Mouse (Mus musculus): Measurements from ENCODE around the gene Gm47841.

Gm47841 gene

DNA sequence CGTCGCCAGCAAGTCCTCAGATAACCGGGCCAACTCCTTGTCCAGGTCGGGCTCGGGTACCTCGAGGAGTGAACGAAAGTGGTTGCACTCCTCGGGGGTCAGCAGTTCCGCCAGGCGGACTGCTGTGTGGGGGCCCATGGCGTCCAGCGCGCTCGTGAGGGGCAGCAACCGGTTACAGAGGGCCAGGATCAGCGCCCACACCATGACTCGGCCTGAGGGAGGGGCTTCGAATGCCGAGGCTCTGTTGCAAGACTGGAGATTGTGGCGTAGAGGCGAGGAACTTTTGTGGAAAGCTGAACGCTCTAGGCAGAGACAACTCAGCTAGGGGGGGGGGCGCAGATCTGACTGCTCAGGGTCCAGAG, at the start of gene Gm47841:
TSS of gene Gm47841 (minus strand) at position 204 of the 362 bp plus-strand sequence.
- DNase-seq: no peak

DNA sequence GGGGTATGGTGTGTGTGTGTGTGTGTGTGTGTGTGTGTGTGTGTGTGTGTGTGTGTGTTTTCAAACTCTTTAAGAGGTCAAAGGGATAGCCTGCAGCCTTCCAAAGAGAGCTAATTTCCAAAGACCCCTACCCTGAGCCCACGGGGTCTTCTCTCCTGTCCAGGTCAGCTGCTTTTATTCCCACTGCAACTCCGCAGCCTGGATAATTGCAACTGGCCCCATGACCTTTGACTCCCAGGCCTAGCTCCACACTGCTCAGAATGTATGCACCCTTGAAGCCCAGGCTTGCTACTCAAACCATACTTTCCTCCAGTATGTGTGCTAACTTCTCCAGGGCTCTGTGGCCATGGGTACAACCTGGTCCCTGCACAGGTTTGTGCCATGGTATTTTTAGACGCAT, 48.2 kb upstream of the Gm47841 start:
- DNase-seq: no peak

- no peak for DNase-seq
Measured at GRCm38 (mm10) chr15:101094979-101095378, 47.8 kb upstream of the Gm47841 start.

GRCm38 (mm10) chr15:101093988-101094387, 46.8 kb upstream of the Gm47841 start:
- DNase-seq: no peak

GRCm38 (mm10) chr15:101092829-101093648, 45.8 kb upstream of the Gm47841 start:
- peak; percentile 51 for DNase-seq

DNA sequence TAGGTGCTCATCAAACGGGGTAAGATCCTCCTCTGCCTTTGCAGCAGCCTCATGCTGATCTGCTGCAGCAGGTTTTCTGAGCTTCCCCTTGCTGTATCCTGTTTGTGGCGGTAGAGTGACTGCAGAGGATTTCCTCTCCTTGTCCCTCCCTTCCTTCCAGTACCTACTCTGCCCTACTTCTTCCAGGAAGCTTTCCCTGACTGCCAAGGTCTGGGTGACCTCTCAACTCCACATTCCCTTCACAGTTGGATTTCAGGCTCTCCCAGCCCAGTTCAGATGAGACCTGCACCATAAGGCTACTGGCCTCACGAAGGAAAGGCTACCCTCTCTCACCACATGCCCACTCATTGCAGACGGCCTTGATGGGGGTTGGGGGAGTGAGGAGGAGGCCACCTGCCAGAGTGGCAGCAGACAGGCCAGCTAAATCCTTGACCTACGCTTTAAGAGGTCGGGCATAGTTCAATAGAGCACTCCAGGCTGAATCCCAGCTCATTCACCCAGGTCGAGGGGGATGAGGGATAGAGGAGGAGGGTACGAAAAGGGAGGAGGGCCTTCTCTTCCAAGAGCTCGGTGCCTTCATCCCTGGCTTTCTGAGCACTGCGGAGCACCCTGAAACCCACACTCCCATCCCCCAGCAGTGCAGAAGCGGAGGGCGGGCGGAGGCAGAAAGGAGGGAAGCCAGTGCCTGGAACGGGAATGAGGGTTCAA, 45.1 kb upstream of the Gm47841 start:
- DNase-seq: no peak

DNA sequence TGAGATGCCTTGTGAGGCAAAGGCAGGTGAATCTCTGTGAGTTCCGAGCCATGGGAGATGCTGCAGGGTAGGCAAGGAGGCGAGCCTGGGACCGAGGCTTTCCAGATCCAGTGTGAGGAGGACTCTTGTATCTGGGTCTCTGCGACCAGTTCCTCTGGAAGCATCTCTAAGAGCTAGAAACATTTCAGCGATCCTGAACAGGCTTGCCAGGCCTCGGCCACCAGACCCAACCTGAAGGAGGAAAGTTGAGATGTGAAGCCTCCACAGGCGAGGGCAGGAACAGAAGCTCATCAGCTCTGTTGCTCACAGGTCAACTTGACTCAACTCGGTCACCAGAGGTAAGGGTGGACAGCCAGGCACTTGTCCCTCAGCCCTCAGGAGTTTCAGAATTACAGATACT, 44.4 kb upstream of the Gm47841 start:
- no peak for DNase-seq

- DNase-seq: no peak
Measured at GRCm38 (mm10) chr15:101088291-101088690, 41.1 kb upstream of the Gm47841 start.

DNA sequence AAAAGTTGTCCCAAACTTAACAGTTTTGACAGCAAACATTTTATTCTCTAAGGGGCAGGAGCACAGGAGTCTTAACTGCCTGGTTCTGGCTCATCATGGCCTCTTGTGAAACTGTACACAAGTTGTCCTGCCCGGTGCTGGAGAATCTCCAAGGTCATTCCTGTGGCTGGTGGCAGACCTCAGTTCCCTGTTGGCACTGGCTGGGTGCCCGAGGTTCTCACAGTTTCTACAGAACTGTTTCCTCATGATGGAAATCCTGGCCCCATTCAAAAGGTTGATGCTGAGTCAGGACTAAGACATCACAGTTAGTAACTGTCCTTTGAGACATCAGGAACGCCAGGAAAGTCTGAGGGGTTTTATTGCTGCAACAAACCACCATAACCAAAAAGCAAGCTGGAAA, 39.8 kb upstream of the Gm47841 start:
- no peak for DNase-seq

DNA sequence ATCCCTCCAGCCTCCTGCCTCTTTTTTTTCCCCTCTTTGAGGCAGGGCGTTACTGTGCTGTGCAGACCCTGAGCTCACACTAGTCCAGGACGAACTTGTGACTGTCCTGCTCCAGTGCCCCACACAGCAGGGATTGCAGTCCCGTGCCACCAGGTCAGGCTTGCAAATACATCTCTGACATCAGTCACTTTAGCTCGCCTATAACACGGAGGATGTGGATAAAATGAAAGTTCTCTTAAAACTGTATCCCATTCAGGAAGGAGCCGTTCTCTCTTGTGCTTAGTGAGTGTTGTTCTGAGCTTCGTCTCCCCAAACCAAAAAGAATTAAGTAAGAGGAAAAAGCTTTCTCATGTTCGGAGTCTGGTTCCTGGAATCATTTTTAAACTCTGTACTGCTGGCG, 39.3 kb upstream of the Gm47841 start:
- no peak for DNase-seq

GRCm38 (mm10) chr15:101084499-101084898, 37.3 kb upstream of the Gm47841 start:
- no peak for DNase-seq

- DNase-seq: no peak
Measured at GRCm38 (mm10) chr15:101082236-101082635, 35.0 kb upstream of the Gm47841 start.

GRCm38 (mm10) chr15:101081035-101081548, 33.9 kb upstream of the Gm47841 start:
- no peak for DNase-seq

DNA sequence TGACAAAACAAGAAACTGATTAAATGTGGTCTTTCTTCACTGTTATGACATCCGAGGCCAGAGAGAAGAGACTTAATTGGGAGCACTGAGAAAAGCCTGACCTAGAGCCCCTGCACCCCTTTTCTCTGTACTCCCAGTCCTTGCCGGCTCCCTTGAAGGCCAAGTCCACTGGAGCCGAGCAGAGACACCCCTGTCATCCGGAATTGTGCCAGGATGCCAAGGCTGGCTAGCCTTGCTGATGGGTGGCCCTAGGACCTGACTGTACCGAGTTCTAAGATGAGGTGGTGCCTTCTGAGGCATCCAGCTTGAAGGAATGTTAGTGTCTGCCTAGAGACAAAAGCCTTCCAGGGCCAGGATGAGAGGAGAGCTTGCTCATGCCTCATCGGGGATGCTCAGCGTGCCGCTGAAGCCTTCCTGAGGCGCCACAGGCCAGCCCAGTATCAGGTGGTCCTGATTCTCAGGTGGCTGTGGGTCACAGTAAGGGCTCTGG, 32.9 kb upstream of the Gm47841 start:
- no peak for DNase-seq

DNA sequence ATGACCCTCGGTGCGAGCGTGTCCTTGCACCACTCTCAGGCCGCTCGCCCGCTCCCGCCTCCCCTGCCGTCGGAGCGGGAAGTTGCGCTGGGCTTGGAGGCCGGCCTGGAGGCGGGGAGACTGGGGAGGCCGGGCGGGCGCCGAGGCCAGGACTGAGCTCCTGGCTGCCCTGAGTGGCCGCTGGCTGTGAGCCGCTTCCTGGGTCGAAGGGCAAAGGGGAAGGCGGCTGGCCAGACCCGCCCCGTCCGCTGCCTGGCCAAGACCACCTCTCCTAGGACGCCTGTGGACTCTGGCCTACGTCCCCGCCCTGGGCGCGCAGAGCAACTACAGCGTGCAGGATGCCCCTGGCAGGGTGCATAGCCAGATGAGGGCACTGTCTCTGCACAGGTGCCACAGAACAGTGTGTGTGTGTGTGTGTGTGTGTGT, 31.5 kb upstream of the Gm47841 start:
- peak; percentile 59 for DNase-seq

- no peak for DNase-seq
Measured at GRCm38 (mm10) chr15:101077813-101078730, 30.9 kb upstream of the Gm47841 start, which contains the start of gene Fignl2. Fignl2 (minus strand) TSS chr15:101078567.

DNA sequence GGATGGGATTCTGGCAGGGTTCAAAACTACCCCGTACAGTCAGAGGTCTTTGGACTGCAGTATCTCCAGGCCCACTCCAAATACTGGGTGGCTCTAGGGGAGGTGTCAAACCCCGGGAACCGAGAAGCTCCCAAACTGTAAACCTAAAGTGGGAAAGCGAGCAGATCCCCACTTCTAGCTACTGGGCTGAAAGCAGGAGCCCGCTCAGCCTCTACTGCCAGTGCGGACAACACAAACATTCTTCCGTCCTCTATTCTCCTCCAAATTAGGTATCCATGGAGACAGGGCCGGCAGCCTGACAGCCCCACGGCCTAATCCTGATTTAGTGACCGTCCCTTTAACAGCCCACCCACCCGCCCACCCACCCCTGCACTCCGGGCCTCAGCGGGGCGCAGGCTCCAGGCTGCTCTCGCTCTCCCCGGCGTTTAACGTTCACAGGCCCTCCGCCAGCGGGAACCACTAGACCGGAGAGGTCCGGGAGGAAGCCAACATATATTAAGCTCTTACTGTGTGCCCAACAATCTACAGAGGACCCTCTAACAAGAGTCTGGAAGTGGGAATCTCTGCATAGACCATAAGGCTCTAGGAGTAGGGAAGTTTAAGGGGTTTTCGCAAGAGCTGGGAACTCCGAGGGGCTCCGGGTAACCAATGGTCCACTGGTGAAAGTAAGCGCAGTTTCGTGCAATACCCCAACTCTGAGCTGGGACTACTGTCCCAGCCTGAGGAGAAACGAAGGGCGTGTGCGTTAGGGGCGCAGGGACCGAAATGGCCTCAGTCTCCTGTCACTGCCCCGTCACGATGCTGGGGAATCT, 30.0 kb upstream of the Gm47841 start:
- no peak for DNase-seq

- no peak for DNase-seq
Measured at GRCm38 (mm10) chr15:101076071-101077000, 29.1 kb upstream of the Gm47841 start.

DNA sequence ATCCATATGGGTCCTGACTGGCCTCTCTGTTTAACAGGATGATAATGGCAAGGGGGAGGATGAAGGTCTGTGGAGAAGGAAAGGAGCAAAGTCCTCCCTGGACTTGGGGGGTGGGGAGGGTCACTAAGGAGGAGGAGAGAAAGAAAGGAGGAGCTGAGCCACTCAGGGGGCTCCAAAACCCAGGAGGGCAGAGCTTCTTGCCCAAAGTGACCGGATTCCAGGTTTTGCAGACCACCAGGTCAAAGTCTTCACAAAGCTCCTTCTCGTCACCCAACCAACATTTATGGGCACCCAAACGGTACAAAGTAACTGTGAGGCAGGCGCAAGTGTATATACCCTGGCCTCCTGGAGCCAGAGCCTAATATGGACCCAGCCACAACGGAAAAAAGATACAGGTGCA, 28.5 kb upstream of the Gm47841 start:
- DNase-seq: no peak

DNA sequence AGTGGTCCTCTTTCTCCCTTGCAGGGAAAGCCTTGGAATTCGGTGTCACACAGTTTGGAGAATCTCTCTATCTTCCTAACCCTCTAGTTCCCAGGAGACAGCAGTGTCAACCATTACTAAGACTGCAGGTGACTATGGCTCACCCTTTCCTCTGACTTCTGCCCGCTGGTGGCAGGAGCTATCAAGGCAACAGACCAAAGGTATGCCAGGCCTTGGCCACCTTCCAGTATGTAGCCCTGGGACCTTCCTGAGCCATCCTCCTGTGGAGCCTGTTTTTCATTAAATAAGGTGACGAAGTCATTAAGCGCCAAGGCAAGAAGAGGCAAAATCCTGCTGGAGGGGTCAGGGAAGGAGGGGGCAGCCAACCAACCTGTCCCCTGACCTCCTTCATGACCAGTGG, 28.0 kb upstream of the Gm47841 start:
- no peak for DNase-seq

- no peak for DNase-seq
Measured at GRCm38 (mm10) chr15:101074067-101074466, 26.9 kb upstream of the Gm47841 start.

All from cerebellum, adult 9-11 months (tissue).